Mouse (Mus musculus): ENCODE results near the gene Polr2l.

GRCm38 (mm10) chr7:141434464-141434863 is 40.5 kb downstream of the Polr2l start:
- no peak for TF ChIP-seq CTCF (IDR thresholded peaks at IDR 0.05; ENCODE audit: low read depth, low read length)
- no peak for TF ChIP-seq POLR2A (IDR thresholded peaks at IDR 0.05; ENCODE audit: insufficient read depth, low read length)

Data from ES-Bruce4 (cell line).